Mouse (Mus musculus) limb, embryonic 11.5 days (tissue): Measurements from ENCODE around the gene Hist1h2aa. TPM values are rescaled to one million over a fixed set of nuclear protein-coding genes. Genes with fewer than 3 reads are reported as not detected.

ENCODE experiments used
- ATAC-seq: fragments of 200-750 bp; cut with Nextera tagmentation; 2 replicates; pipeline ENCODE4 v1.8.0; 2017; ENCODE audit warnings: low read depth; ENCODE audit not compliant: insufficient number of reproducible peaks, low FRiP score, low TSS enrichment
- DNase-seq: peaks from one replicate; pipeline ENCODE4 v3.0.0-alpha.2; 2015; ENCODE audit warnings: low spot score
- H3K27ac ChIP-seq: fragments of 300-500 bp; sonication (generic); replicated peaks from 2 replicates; pipeline ENCODE4 v1.5.1; 2014; ENCODE audit warnings: low read depth, mild to moderate bottlenecking, low read length
- H3K27me3 ChIP-seq: fragments of 300-500 bp; sonication (generic); 2 replicates; pipeline ENCODE4 v1.6.1; 2014; ENCODE audit warnings: mild to moderate bottlenecking, low read length, mixed read lengths; ENCODE audit not compliant: control insufficient read depth, insufficient read depth
- H3K36me3 ChIP-seq: fragments of 300-500 bp; sonication (generic); 2 replicates; pipeline ENCODE4 v1.6.1; 2014; ENCODE audit warnings: mild to moderate bottlenecking, low read length, moderate library complexity, mixed read lengths; ENCODE audit not compliant: control insufficient read depth, insufficient read depth
- H3K4me1 ChIP-seq: fragments of 300-500 bp; sonication (generic); 2 replicates; pipeline ENCODE4 v1.6.1; 2014; ENCODE audit warnings: low read length, mixed read lengths; ENCODE audit not compliant: control insufficient read depth, insufficient read depth
- H3K4me2 ChIP-seq: fragments of 300-500 bp; sonication (generic); 2 replicates; pipeline ENCODE4 v1.6.1; 2014; ENCODE audit warnings: low read depth, mild to moderate bottlenecking, moderate library complexity; ENCODE audit not compliant: severe bottlenecking
- H3K4me3 ChIP-seq: fragments of 300-500 bp; sonication (generic); 2 replicates; pipeline ENCODE4 v1.5.1; 2014; ENCODE audit warnings: low read depth, low read length
- H3K9ac ChIP-seq: fragments of 300-500 bp; sonication (generic); 2 replicates; pipeline ENCODE4 v1.6.1; 2014; ENCODE audit warnings: mild to moderate bottlenecking, low read length
- H3K9me3 ChIP-seq: fragments of 300-500 bp; sonication (generic); 2 replicates; pipeline ENCODE4 v1.6.1; 2016; ENCODE audit warnings: low read length; ENCODE audit not compliant: control insufficient read depth
- WGBS: fragments of 180-500 bp; shearing (Covaris S2); extraction: QIAGEN DNeasy Blood & Tissue Kit; methylation state at CpG from one replicate; pipeline ENCODE4 v1.1.7; 2014; 5-methylcytosine and 5-hydroxymethylcytosine counted together
- microRNA-seq: library from miRNA; unstranded; fragments of <30 nt; microRNA quantifications from one replicate; pipeline ENCODE4, GENCODE M21; 2016
- polyA plus RNA-seq: library from polyadenylated mRNA; unstranded; fragments of >200 nt; fragmentation: Nextera tagmentation; extraction: Ambion mirVana; gene quantifications from 2 replicates; pipeline ENCODE4 v1.2.1, GENCODE M21; 2014

Hist1h2aa gene
- polyA plus RNA-seq, 1 experiment from 2014 or later: not detected

DNA sequence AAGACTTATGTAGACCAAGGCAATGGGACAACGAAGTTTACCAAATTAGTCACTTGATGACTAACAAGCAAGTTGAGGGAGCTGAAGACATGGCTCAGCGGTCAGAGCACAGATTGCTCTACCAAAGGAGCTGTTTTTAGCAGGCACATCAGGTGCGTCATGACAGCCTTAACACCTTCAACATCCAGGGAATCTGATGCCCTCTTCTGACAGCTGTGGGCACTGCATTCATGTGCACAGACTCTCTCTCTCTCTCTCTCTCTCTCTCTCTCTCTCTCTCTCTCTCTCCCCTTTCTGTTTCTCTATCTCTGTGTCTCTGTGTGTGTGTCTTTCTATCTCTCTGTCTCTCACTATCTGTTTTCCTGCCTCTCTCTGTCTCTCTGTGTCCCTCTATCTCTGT is 16.7 kb downstream of the Hist1h2aa start:
- Histone ChIP-seq H3K36me3 (no peaks in the 10 kb centered on the region), H3K4me2 (no peak overlapping the region), H3K4me1 (peaks cover 17% of the 10 kb centered on the region; the same call in 1 of the 2 replicates), H3K27ac (no peak overlapping the region), H3K27me3 (no peaks in the 10 kb centered on the region), H3K4me3 (no peak overlapping the region), H3K9me3 (no peaks in the 10 kb centered on the region), H3K9ac (no peak overlapping the region)
- WGBS: 75% methylated on average over 3 of the region's 3 CpGs
- ATAC-seq (no peak), DNase-seq (no peak)

DNA sequence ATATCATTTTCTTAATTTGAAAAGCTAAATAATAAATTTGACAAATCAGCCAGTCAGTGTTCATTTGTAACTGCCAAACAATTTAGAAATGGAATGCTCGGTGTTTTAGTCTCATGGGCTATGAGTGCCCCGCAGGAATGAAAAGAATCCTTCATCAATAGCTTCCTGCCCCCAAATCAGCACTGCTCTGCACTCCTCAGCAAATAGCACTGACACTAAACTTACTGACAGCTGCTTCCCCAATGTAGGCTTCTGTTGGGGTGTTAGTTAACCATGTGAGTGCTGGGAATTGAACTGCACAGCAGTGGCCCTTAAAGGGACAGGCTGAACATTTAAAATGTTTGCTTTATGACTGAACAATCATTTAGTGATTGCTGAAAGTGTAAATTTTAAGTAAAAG is 25.5 kb downstream of the Hist1h2aa start:
- Histone ChIP-seq H3K4me2 (no peak overlapping the region), H3K27me3 (no peaks in the 10 kb centered on the region), H3K4me3 (no peak overlapping the region), H3K4me1 (no peaks in the 10 kb centered on the region), H3K36me3 (no peaks in the 10 kb centered on the region), H3K9ac (no peak overlapping the region), H3K27ac (no peak overlapping the region), H3K9me3 (no peaks in the 10 kb centered on the region)
- ATAC-seq: no peak
- no peak for DNase-seq
- WGBS: 49% methylated on average over 2 of the region's 2 CpGs

DNA sequence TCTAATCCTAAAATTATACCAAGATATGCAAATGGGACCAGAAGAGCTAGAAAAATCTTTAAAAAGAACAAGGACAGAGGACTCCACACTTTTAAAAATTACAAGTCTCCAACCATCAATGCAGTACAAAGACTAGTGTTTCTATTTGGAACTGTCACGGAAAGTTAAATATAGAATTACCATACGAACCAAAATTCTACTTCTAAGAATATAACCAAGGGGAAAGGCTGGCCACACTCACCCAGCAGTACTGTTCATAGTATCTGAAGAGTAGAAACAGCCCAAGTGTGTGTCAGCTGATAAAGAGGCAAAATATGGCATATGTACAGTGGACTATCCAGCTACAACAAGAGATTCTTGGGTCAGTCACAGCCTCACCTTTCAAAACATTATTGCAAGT is 30.6 kb downstream of the Hist1h2aa start:
- no peak overlapping the region for H3K4me3 ChIP-seq
- H3K27ac ChIP-seq: no peak overlapping the region
- no peaks in the 10 kb centered on the region for H3K9me3 ChIP-seq
- no peaks in the 10 kb centered on the region for H3K4me1 ChIP-seq
- no peaks in the 10 kb centered on the region for H3K27me3 ChIP-seq
- no peaks in the 10 kb centered on the region for H3K36me3 ChIP-seq
- H3K4me2 ChIP-seq: no peak overlapping the region
- DNase-seq (no peak), ATAC-seq (no peak)
- H3K9ac ChIP-seq: no peak overlapping the region
- 85% methylated on average over 2 of the region's 2 CpGs for WGBS

DNA sequence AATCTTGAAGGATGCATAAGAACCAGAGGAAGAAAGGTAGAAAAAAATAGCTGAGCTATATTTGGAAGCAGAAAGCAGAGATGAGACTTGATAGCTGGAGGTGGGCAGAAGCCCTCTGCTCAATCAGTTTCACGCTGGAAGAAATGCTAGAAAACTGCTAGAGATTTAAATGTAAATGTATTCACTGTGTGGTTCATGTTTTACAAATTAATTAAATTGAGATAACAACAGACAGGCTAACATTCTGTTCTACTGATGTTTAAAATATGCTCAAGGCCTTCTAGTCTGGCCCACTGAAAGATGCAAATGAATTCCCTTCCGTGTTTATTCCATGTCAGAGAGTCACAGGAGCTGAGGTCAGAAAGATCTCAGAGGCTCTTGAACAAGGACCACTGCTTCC is 37.6 kb downstream of the Hist1h2aa start:
- Histone ChIP-seq H3K36me3 (no peaks in the 10 kb centered on the region), H3K27ac (no peak overlapping the region), H3K4me2 (no peak overlapping the region), H3K9ac (no peak overlapping the region), H3K9me3 (no peaks in the 10 kb centered on the region), H3K27me3 (no peaks in the 10 kb centered on the region), H3K4me1 (no peaks in the 10 kb centered on the region), H3K4me3 (no peak overlapping the region)
- DNase-seq: no peak
- no peak for ATAC-seq
- 78% methylated on average over 2 of the region's 2 CpGs for WGBS

DNA sequence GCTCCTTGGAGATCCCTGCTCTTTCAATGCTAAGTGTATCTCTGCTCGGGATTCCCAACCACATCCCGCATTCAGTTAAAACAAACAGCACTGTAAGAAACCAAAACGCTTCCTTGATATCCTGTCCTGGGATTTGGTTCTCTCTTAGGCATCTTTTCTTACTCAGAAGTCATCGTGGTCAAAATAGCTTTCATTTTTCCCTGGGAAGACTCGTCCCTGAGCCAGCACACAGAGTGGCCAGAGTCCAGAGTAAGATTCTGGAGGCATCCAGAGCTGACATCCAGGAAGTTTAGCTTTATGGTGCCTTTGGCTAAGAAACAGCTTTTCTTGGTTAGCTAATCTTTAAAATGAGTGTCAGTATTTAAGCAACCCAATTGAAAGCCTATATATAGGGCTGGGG is 38.0 kb downstream of the Hist1h2aa start:
- no peak overlapping the region for H3K4me2 ChIP-seq
- H3K27me3 ChIP-seq: no peaks in the 10 kb centered on the region
- H3K27ac ChIP-seq: no peak overlapping the region
- H3K9ac ChIP-seq: no peak overlapping the region
- ATAC-seq: no peak
- H3K4me3 ChIP-seq: no peak overlapping the region
- WGBS: 83% methylated on average over 5 of the region's 5 CpGs
- no peaks in the 10 kb centered on the region for H3K4me1 ChIP-seq
- H3K9me3 ChIP-seq: no peaks in the 10 kb centered on the region
- no peak for DNase-seq
- H3K36me3 ChIP-seq: no peaks in the 10 kb centered on the region

Small RNAs within 50 kb of the gene (microRNA-seq; reads per million reads assigned to microRNA genes)
- gene Gm44344: not detected

Other genes with a start within 250 kb of the Hist1h2aa start
- 0.28 TPM in 1 of 2 replicates, not detected in the other for gene Hist1h1t, start 238.6 kb upstream of the Hist1h2aa start, polyA plus RNA-seq
- gene Hist1h4c, start 236.0 kb upstream of the Hist1h2aa start, polyA plus RNA-seq: 6.6 and 7.9 TPM in 2 replicates
- gene Hfe, start 223.6 kb upstream of the Hist1h2aa start, polyA plus RNA-seq: 2.1 and 3.7 TPM in 2 replicates
- 15.4 and 16.6 TPM in 2 replicates for gene Hist1h1c, start 195.7 kb upstream of the Hist1h2aa start, polyA plus RNA-seq
- gene Hist1h3c, start 188.9 kb upstream of the Hist1h2aa start, polyA plus RNA-seq: 13.3 and 14.0 TPM in 2 replicates
- 1.7 and 3.4 TPM in 2 replicates for gene Hist1h2bb, start 187.7 kb upstream of the Hist1h2aa start, polyA plus RNA-seq
- 63.8 and 65.5 TPM in 2 replicates for gene Hist1h2ab, start 183.3 kb upstream of the Hist1h2aa start, polyA plus RNA-seq
- gene Hist1h3b, start 182.2 kb upstream of the Hist1h2aa start, polyA plus RNA-seq: 7.5 and 12.0 TPM in 2 replicates
- gene Hist1h4b, start 177.4 kb upstream of the Hist1h2aa start, polyA plus RNA-seq: 6.3 and 7.9 TPM in 2 replicates
- 0.35 and 0.78 TPM in 2 replicates for gene Hist1h4a, start 173.2 kb upstream of the Hist1h2aa start, polyA plus RNA-seq
- 5.1 and 5.4 TPM in 2 replicates for gene Hist1h3a, start 172.1 kb upstream of the Hist1h2aa start, polyA plus RNA-seq
- 2.8 and 4.1 TPM in 2 replicates for gene Hist1h1a, start 170.8 kb upstream of the Hist1h2aa start, polyA plus RNA-seq
- gene Trim38, start 164.5 kb upstream of the Hist1h2aa start, polyA plus RNA-seq: 0.30 TPM in 1 of 2 replicates, not detected in the other
- not detected in 2 replicates for gene Slc17a2, start 127.5 kb upstream of the Hist1h2aa start, polyA plus RNA-seq
- not detected in 2 replicates for gene Slc17a3, start 95.0 kb upstream of the Hist1h2aa start, polyA plus RNA-seq
- not detected in 2 replicates for gene Slc17a1, start 66.7 kb upstream of the Hist1h2aa start, polyA plus RNA-seq
- gene Slc17a4, start 19.5 kb upstream of the Hist1h2aa start, polyA plus RNA-seq: not detected in 2 replicates
- gene Hist1h2ba, start 306 bp upstream of the Hist1h2aa start, polyA plus RNA-seq: not detected in 2 replicates
- gene Scgn, start 56.8 kb downstream of the Hist1h2aa start, polyA plus RNA-seq: not detected in 2 replicates